Mouse (Mus musculus): Measurements from ENCODE around the gene Lrrc39. TPM values are rescaled to one million over a fixed set of nuclear protein-coding genes. Genes with fewer than 3 reads are reported as not detected.
"Not testable (repeated sequence)": the region's sequence is repeated elsewhere in the genome, so short reads cannot be mapped to it uniquely, and the experiment has no call there.

The Lrrc39 gene
- polyA plus RNA-seq (2012; ENCODE audit: insufficient read depth, insufficient read length, missing spikeins), result 0.35 TPM in 1 of 2 replicates, not detected in the other

DNA sequence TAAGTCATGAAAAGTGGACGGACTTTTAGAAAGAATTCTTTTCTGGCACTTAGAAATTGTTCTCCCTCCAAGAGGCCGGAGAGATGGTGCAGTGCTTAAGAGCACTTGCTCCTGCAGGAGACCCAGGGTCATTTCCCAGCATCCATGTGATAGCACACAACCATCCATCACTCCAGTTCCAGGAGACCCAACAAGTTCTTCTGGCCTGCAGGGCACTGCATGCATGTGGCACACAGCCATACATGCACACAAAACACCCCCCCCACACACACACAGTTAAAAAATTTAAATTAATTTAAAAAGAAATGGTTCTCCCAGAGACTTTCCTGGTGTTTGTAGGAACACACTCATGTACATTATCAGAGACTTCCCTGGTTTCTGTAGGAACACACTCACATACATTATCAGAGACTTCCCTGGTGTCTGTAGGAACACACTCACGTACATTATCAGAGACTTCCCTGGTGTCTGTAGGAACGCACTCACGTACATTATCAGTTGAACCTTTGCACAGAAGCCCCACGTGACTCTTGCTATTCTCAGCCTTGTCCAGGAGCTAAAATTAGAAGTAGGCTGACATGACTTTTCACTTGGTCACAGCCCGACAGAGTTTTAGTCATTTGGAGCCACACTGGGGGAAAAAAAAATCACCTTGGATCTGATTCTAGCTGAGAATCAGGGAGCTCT is at the start of gene Lrrc39:
TSS of gene Lrrc39 (plus strand) at position 566 of the 687 bp plus-strand sequence.
- TF ChIP-seq CTCF (IDR thresholded peaks at IDR 0.05; ENCODE audit: low read depth, low read length) (no peak), POLR2A (IDR thresholded peaks at IDR 0.05; ENCODE audit: borderline replicate concordance, low read depth, low read length) (no peak)
- Histone ChIP-seq H3K4me3 (ENCODE audit: insufficient read depth, low read length) (peak within 1 kb of the TSS; percentile 29), H3K27ac (ENCODE audit: insufficient read depth, low read depth, low read length) (peak within 1 kb of the TSS; percentile 28), H3K4me1 (ENCODE audit: control insufficient read depth, insufficient read depth, low read length) (peaks cover 16% of the 10 kb centered on the region)

- H3K4me1 ChIP-seq (ENCODE audit: control insufficient read depth, insufficient read depth, low read length), result peaks cover 16% of the 10 kb centered on the region
- no peak overlapping the region for H3K4me3 ChIP-seq (ENCODE audit: insufficient read depth, low read length)
- no peak overlapping the region for H3K27ac ChIP-seq (ENCODE audit: insufficient read depth, low read depth, low read length)
- TF ChIP-seq POLR2A (IDR thresholded peaks at IDR 0.05; ENCODE audit: borderline replicate concordance, low read depth, low read length) (no peak), CTCF (IDR thresholded peaks at IDR 0.05; ENCODE audit: low read depth, low read length) (no peak)
Observed at GRCm38 (mm10) chr3:116520141-116520761, 42.5 kb upstream of the Lrrc39 start.

DNA sequence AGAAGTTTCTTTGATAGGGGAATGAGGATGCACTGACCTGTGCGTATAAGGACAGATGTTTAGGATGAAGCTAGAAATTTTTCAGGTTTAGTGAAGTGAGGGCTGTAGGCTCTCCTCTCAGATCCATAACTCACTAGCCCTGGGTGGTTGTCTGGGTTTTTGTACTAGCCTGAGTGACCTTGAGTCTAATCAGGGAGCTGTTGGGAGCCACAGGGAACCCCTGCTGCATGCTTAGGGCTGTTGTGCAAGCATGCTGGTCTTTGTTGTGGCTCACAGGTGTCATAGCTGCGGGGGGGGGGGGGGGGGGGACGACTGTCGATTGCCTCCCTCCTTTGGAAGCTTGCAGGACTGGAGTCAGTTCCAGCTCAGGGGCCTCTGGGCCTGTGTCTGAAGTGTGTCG is 33.0 kb upstream of the Lrrc39 start:
- Histone ChIP-seq H3K4me3 (ENCODE audit: insufficient read depth, low read length) (no peak overlapping the region), H3K4me1 (ENCODE audit: control insufficient read depth, insufficient read depth, low read length) (no peaks in the 10 kb centered on the region), H3K27ac (ENCODE audit: insufficient read depth, low read depth, low read length) (no peak overlapping the region)
- TF ChIP-seq CTCF (IDR thresholded peaks at IDR 0.05; ENCODE audit: low read depth, low read length), result no peak

GRCm38 (mm10) chr3:116530826-116531225 is 31.9 kb upstream of the Lrrc39 start:
- H3K27ac ChIP-seq (ENCODE audit: insufficient read depth, low read depth, low read length), result no peak overlapping the region
- no peak for TF ChIP-seq POLR2A (IDR thresholded peaks at IDR 0.05; ENCODE audit: borderline replicate concordance, low read depth, low read length)
- TF ChIP-seq CTCF (IDR thresholded peaks at IDR 0.05; ENCODE audit: low read depth, low read length), result no peak
- H3K4me3 ChIP-seq (ENCODE audit: insufficient read depth, low read length), result no peak overlapping the region
- H3K4me1 ChIP-seq (ENCODE audit: control insufficient read depth, insufficient read depth, low read length), result no peaks in the 10 kb centered on the region

- Histone ChIP-seq H3K4me1 (ENCODE audit: control insufficient read depth, insufficient read depth, low read length) (no peaks in the 10 kb centered on the region), H3K4me3 (ENCODE audit: insufficient read depth, low read length) (no peak overlapping the region), H3K27ac (ENCODE audit: insufficient read depth, low read depth, low read length) (no peak overlapping the region)
- TF ChIP-seq POLR2A (IDR thresholded peaks at IDR 0.05; ENCODE audit: borderline replicate concordance, low read depth, low read length), result no peak
- no peak for TF ChIP-seq CTCF (IDR thresholded peaks at IDR 0.05; ENCODE audit: low read depth, low read length)
Observed at GRCm38 (mm10) chr3:116536428-116537199, 26.2 kb upstream of the Lrrc39 start.

GRCm38 (mm10) chr3:116537200-116537573 is 25.6 kb upstream of the Lrrc39 start:
- H3K4me3 ChIP-seq (ENCODE audit: insufficient read depth, low read length), result no peak overlapping the region
- H3K4me1 ChIP-seq (ENCODE audit: control insufficient read depth, insufficient read depth, low read length), result peaks cover 4% of the 10 kb centered on the region
- no peak overlapping the region for H3K27ac ChIP-seq (ENCODE audit: insufficient read depth, low read depth, low read length)
- TF ChIP-seq POLR2A (IDR thresholded peaks at IDR 0.05; ENCODE audit: borderline replicate concordance, low read depth, low read length), result no peak
- no peak for TF ChIP-seq CTCF (IDR thresholded peaks at IDR 0.05; ENCODE audit: low read depth, low read length)

DNA sequence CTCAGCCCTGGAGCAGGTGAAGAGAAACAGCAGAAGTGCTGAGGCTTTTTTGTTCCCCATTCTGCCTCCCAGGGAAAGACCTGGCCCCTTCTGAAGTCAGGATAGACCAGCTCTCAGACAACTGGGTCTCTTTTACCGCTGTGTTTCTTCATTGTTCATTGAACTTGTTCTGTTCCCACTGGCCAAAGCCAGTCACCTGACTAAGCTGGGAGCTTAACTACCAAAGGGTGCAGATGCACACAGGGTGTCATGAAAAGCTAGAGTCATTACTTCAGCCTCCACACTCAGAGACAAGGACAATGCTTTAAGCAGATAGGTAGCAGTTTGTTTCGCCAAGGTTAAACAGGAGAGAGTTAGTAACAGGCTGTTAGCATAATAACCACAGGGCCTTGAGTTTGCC is 20.7 kb upstream of the Lrrc39 start:
- Histone ChIP-seq H3K27ac (ENCODE audit: insufficient read depth, low read depth, low read length) (peak overlapping the region; percentile 18), H3K4me1 (ENCODE audit: control insufficient read depth, insufficient read depth, low read length) (peaks cover 13% of the 10 kb centered on the region), H3K4me3 (ENCODE audit: insufficient read depth, low read length) (no peak overlapping the region)
- TF ChIP-seq POLR2A (IDR thresholded peaks at IDR 0.05; ENCODE audit: borderline replicate concordance, low read depth, low read length) (no peak), CTCF (IDR thresholded peaks at IDR 0.05; ENCODE audit: low read depth, low read length) (no peak)

GRCm38 (mm10) chr3:116542532-116542931 is 20.2 kb upstream of the Lrrc39 start:
- TF ChIP-seq POLR2A (IDR thresholded peaks at IDR 0.05; ENCODE audit: borderline replicate concordance, low read depth, low read length) (no peak), CTCF (IDR thresholded peaks at IDR 0.05; ENCODE audit: low read depth, low read length) (no peak)
- Histone ChIP-seq H3K4me3 (ENCODE audit: insufficient read depth, low read length) (no peak overlapping the region), H3K27ac (ENCODE audit: insufficient read depth, low read depth, low read length) (peak overlapping the region; percentile 18), H3K4me1 (ENCODE audit: control insufficient read depth, insufficient read depth, low read length) (peaks cover 13% of the 10 kb centered on the region)

DNA sequence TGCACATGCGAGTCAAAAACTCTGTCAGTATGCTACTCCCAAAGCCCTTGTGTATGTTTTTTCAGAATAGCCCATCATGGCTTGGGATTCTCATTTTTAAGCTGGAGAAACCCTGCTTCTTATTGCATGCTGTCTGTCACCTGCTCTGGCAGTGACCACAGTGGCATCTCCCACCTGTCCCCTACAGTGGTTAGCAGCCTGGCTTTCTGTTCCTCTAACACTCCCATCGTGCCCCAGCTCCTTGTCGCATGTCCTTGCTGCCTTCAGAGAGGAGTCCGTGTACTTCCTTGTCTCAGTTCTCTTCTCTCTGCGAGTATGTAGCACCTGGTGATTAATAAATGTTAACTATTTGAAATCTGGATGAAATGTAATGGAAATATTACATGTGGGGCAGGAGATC is 15.3 kb upstream of the Lrrc39 start:
- TF ChIP-seq POLR2A (IDR thresholded peaks at IDR 0.05; ENCODE audit: borderline replicate concordance, low read depth, low read length) (no peak), CTCF (IDR thresholded peaks at IDR 0.05; ENCODE audit: low read depth, low read length) (no peak)
- no peak overlapping the region for H3K4me3 ChIP-seq (ENCODE audit: insufficient read depth, low read length)
- H3K27ac ChIP-seq (ENCODE audit: insufficient read depth, low read depth, low read length), result no peak overlapping the region
- peaks cover 7% of the 10 kb centered on the region for H3K4me1 ChIP-seq (ENCODE audit: control insufficient read depth, insufficient read depth, low read length)

DNA sequence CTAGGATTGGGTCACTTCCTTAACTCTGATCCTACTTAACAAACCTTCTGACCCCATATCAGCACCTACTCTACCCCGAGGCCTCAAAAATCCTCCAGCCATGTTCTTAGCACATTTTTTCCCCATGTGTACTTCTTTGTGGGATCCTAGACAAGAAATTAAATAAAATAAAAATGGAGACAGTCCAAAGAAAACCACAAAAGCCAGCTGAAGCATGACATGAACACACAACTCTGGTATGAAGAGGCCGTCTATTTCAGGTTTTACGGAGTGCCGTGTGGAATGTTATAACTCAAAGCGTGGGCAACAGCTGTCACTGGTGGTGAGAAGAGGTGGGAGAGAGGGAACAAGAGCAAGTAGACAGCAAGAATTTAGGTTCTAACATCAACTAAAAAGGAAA is 11.4 kb upstream of the Lrrc39 start:
- H3K4me3 ChIP-seq (ENCODE audit: insufficient read depth, low read length), result no peak overlapping the region
- TF ChIP-seq POLR2A (IDR thresholded peaks at IDR 0.05; ENCODE audit: borderline replicate concordance, low read depth, low read length) (no peak), CTCF (IDR thresholded peaks at IDR 0.05; ENCODE audit: low read depth, low read length) (no peak)
- H3K4me1 ChIP-seq (ENCODE audit: control insufficient read depth, insufficient read depth, low read length), result no peaks in the 10 kb centered on the region
- no peak overlapping the region for H3K27ac ChIP-seq (ENCODE audit: insufficient read depth, low read depth, low read length)

- H3K4me3 ChIP-seq (ENCODE audit: insufficient read depth, low read length); H3K27ac ChIP-seq (ENCODE audit: insufficient read depth, low read depth, low read length): not testable (repeated sequence)
- H3K4me1 ChIP-seq (ENCODE audit: control insufficient read depth, insufficient read depth, low read length), result peaks cover 16% of the 10 kb centered on the region
Observed at GRCm38 (mm10) chr3:116561315-116561714, 1.5 kb upstream of the Lrrc39 start.

All from bone marrow macrophage, adult 2 months (primary cell).